Mouse (Mus musculus): ENCODE measurements around the gene Jtb.
A peak's percentile ranks its signal among the peaks of the same experiment; 100 is the strongest.

The Jtb gene

DNA sequence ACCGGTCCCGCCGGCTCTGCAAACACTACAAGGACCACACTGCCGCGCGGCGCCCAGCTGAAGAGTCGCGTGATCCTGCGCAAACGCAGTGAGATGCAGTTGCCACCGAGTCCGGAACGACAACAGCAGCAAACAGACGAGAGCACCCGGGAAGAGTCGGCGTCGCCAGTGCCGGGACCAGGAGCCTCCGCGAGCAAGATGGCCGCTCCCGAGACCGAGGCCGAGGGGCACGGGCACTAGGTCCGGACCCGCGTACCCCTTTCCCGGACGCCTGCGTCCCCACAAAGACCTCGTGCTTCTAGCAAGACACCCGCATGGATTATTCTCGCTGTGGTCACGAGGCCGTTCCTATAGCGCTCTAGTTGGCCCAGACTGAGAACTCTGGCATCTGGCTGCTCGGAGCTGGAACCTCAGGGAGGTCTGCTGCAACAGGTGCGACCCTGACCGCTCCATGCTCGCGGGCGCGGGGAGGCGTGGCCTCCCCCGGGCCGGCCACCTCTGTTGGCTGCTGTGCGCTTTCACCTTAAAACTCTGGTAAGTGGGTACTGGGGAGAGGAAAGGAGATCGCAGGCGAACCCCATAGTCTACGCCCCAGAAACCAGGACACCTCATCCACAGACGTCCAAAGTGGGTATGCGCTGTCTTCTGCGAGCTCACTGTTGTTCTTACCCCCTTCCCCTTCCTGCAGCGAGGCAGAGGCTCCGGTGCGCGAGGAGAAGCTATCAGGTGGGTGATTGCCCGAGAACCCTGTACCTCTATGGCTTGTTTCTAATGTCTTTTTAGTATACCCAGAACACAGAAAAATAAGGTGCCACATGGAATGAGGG is at the start of gene Jtb:
Gene Jtb (plus strand): TSS at position 91 of the 827 bp plus-strand sequence.
- DNase-seq (ENCODE audit: low spot score), result peak; percentile 83

DNA sequence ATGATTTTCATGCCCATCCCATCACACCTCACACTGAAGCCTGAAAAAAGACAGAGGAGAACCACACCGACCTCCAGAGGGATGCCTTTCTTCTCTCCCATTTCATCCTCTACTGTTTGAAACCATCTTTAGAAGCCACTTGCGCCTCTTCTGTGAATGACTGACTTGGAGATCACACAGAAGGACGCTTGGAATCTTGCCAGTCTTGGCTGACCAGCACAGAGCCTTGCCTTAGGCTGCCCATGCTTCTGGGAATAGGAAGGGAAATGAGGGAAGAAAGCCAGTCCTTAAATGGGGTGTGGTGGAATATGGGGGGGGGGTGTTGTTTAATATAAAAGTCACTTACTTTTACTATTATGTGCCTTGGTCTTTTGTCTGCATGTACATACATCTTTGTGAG is 47.8 kb upstream of the Jtb start:
- DNase-seq (ENCODE audit: low spot score), result no peak

GRCm38 (mm10) chr3:90190859-90191510 is 40.4 kb upstream of the Jtb start:
- DNase-seq (ENCODE audit: low spot score), result no peak

DNA sequence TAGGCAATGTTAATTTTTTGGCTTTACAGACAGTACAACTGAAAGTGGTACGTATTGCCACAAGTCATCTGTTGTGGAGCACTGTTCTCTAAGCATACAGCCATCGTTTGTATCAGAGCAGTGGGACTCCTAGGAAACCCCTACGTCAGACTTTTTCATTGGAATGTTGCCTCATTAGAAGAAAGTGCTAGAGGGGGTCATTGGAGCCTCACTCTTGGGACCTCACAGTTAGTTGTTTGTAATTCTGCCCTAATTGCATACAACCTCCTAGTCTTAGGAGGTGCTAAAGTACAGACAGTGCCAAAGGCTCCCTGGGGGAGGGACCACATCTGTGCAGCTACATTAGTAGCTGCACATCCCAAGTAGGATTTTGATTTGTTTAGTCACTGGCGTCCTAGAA is 36.6 kb upstream of the Jtb start:
- DNase-seq (ENCODE audit: low spot score), result no peak

GRCm38 (mm10) chr3:90195644-90196043 is 35.8 kb upstream of the Jtb start:
- no peak for DNase-seq (ENCODE audit: low spot score)

DNA sequence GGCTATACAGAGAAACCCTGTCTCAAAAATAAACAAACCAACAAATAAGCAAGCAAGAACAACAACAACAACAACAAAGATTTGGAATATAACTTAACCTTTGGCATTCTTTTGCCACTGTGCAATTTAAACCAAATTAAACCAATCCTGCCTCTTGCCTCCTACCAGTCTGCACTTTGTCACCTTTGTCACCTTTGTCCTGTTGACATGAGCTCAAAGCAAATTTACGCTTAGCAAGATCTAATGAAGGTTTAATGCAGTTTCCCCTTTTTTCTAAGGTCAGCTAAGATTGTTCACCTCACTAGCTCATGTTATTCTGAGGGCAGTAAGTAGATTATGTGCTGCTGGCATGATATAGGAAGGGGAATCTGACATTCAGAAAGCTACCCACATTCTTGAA is 33.8 kb upstream of the Jtb start:
- DNase-seq (ENCODE audit: low spot score), result no peak

GRCm38 (mm10) chr3:90202884-90203283 is 28.5 kb upstream of the Jtb start:
- DNase-seq (ENCODE audit: low spot score), result no peak

DNA sequence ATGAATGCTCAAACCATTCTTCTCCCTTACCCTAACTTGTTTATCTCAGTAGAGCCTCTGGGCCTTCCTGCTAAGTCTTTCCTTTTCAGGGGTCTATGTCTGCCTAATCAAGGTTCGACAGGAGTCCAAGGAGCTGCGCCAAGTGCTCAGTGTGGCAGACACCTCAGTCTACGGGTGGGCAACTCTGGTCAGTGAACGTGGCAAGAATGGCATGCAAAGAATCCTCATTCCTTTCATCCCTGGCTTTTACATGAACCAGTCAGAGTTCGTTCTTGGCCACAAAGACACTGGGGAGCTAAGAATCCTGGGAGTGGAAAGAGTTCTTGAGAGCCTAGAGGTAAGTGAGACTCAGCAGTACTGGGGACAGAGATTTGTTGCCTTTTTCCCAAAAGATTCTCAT is 27.8 kb upstream of the Jtb start:
- DNase-seq (ENCODE audit: low spot score), result no peak

- DNase-seq (ENCODE audit: low spot score), result no peak
These were observed 26.8 kb upstream of the Jtb start for GRCm38 (mm10) chr3:90204582-90204981.

DNA sequence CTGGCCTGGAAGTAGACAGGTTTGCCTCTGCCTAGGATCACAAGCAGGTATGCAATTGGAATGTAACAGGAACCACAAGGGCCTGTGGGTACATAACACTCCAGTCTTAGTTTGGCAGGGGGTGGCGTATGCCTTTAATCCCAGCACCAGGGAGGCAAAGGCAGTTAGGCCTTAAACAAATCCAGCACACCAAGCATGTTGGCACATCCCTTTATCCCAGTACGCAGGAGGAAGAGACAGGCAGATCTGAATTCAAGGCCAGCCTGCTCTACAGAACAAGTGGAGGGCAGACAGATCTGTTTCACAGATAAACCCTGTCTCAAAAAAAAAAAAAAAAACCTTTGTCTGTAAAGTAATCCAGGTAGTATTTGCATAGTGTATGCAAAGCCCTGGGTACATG is 22.7 kb upstream of the Jtb start:
- no peak for DNase-seq (ENCODE audit: low spot score)

DNA sequence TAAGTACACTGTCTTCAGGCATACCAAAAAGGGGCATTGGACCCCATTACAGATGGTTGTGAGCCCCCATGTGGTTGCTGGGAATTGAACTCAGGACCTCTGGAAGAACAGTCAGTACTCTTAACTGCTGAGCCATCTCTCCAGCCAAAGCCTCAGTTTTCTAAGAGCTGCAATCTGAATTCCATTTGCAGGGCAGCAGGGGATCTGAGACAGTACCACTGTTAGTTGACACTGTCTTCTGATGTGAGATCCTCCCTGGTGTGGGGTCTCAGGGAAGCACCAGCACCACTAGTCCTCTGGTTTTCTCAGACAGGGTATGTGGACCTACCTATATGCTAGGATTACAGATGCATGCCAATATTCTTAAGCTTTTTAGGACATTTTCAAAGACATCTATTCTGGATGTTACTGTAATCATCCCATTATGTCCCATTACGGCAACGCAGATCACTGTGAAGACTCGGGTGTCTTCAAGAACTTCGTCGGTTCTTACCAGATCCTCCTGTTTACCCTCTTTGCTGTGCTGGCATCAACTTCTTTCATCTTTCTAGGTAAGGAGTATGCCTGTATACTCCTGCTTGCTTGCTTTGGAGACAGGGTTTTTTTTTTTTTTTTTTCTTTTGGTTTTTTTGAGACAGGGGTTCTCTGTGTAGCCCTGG is 21.4 kb upstream of the Jtb start:
- DNase-seq (ENCODE audit: low spot score), result no peak

- DNase-seq (ENCODE audit: low spot score), result no peak
These were observed 19.7 kb upstream of the Jtb start for GRCm38 (mm10) chr3:90211475-90212398.

DNA sequence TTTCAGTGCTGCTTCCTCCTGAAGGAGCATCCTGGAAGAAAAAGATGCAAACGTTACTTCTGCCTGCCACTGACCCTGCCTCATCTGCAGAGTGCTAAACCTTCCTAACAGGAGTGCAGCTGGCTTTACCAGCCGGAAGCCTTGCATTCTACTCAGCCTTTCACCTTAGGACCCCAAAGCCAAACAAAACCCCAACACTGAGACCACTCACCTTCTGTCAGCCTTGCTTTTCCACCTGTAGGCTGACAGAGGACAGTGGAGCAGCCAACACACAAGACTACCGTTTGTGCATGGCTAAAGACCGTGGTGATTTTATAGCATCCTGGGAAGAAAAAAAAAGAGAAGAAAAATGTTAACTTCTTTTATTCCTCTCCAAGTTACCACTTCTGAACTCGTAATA is 18.7 kb upstream of the Jtb start:
- no peak for DNase-seq (ENCODE audit: low spot score)

DNA sequence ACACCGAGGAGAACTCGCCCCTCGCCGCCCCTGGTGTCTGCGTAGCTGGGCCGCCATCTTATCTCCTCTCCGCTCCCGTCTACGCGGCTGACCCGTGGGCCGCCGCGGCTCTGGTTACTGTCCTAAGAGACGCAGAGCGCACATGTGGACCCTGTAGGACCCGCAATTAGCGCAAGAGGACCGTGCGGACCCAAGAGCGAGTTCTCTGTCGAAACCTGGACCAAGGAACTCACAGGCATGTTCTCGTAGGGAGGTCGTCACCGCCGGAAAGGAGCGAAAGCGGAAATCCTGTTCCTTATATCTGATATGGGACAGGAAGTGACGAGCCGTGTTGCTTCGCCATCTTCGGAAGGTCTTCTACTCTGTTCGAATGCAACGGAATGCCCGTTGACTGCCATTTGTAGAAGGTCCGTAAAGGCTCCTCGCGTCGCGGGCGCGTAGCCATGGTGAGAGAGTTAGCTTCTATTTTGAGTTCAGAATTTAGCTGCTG is 18.0 kb upstream of the Jtb start, which contains the start of the genes Rps27 and Rab13:
Gene Rps27 (minus strand): TSS at position 275 of the 490 bp plus-strand sequence.
Gene Rab13 (plus strand): TSS at position 319 of the 490 bp plus-strand sequence.
- peak; percentile 74 for DNase-seq (ENCODE audit: low spot score)

GRCm38 (mm10) chr3:90213956-90214684 is 17.3 kb upstream of the Jtb start:
- no peak for DNase-seq (ENCODE audit: low spot score)

GRCm38 (mm10) chr3:90215825-90216380 is 15.5 kb upstream of the Jtb start:
- DNase-seq (ENCODE audit: low spot score), result no peak

- no peak for DNase-seq (ENCODE audit: low spot score)
These were observed 11.3 kb upstream of the Jtb start for GRCm38 (mm10) chr3:90220088-90220487.

GRCm38 (mm10) chr3:90220531-90220951 is 10.9 kb upstream of the Jtb start:
- DNase-seq (ENCODE audit: low spot score), result peak; percentile 67

DNA sequence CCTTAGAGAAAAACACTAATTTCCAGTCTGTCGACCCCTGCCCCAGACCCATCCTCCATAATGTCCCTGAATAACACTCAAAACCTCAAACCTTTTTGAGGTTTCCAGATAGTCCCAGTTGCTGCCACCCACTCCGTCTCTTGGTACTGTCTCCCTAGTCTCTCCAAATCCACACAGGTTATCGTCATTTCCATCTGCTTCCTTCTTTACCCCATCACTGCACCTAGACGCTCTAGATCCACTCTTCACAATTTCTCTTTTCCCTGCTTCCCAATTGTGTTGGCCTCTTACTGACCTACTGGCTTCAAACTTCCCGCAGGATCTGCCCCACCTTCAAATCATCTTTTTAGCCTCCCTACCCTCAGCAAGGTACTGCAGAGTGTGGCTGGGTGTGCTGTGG is 10.3 kb upstream of the Jtb start:
- DNase-seq (ENCODE audit: low spot score), result no peak

- DNase-seq (ENCODE audit: low spot score), result no peak
These were observed 8.9 kb upstream of the Jtb start for GRCm38 (mm10) chr3:90222455-90222854.

DNA sequence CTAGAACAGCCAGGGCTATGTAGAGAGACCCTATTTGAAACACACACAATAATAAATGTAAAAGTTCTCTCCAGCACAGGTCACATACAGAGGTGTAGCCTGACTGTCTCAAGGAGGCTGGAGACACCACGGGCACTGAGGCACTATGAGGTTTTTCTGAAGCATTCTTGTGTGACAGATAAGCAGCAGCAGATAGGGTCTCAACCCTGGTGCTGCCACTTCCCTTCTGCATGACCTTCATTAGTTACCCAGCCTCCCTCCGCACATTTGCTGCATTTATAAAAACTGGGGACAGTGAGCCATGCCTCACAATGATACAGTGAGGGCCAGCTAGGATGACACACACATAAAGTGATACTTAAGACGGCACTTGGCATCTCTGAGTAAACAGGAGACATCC is 8.5 kb upstream of the Jtb start:
- no peak for DNase-seq (ENCODE audit: low spot score)
